Mouse (Mus musculus): ENCODE measurements around the gene Iqgap2.

- TF ChIP-seq CTCF (IDR thresholded peaks at IDR 0.05; ENCODE audit: low read depth) (no peak), EP300 (IDR thresholded peaks at IDR 0.05; ENCODE audit: low read depth) (no peak)
Measured at GRCm38 (mm10) chr13:95831760-95832159, 60.0 kb downstream of the Iqgap2 start.

Data from liver, postnatal 0 days (tissue).